Mouse (Mus musculus) hindlimb bud, embryonic 11.5 days (tissue): ENCODE results near the gene Mbd5.

Experiments
- DNase-seq: peaks from one replicate; pipeline ENCODE4 v3.0.0-alpha.2; 2012; ENCODE audit warnings: low read depth, low spot score; ENCODE audit errors: extremely low spot score

Gene Mbd5

DNA sequence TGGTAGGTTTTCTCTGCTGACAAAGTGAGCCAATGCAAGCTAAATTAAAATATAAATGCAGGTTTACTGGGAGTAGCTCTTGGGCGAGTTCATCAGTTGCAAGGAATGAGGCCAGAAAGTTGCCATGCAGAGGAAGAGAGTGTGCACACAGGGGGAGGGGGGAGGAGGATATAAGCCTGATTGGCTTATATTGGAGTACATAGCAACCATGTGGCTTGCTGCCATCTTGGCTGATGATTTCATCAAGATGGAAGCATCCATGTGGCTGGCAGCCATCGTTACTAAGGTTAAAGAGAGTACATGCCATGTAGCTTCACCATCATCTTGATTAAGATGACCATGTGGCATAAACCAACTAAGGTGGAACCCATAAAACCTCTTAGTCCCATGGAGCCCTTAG is 395.0 kb downstream of the Mbd5 start:
- DNase-seq = no peak

DNA sequence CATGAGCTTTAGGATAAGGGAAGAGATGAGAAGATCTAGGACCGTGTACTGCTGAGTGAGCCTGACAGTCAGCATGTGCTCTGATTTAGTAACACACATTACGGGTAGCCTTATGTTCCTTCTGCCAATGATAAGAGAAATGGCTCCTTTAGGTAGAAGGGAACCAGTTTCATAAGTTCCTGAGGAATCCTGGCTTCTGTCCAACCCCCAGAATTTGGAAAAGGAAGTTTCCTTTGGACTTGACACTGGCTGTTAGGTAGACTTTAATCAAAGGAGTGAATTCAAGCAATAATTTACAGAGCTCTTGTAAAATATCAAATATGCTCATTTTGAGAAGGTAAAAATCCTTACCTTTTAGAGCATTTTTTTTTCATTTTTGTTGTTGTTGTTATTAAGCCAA is 396.5 kb downstream of the Mbd5 start:
- DNase-seq = no peak

DNA sequence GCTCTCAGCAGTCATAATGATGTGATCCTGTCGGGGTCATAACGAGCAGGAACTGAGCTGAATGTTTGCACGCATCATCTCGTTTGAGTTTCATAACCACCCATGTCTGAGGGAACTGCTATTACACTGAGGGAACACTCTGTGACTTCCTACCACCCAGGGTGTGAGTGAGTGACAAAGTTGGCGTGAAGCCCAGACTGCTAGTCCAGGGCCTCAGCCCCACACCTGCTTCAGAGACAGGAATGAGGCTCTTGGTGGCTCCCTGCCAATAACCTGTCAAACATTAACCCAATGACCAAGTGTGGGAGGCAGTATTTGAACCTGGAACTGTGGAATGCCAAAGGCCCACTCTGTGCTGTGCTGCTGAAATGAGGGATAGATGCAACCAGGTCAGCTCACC is 400.5 kb downstream of the Mbd5 start:
- DNase-seq = no peak

DNA sequence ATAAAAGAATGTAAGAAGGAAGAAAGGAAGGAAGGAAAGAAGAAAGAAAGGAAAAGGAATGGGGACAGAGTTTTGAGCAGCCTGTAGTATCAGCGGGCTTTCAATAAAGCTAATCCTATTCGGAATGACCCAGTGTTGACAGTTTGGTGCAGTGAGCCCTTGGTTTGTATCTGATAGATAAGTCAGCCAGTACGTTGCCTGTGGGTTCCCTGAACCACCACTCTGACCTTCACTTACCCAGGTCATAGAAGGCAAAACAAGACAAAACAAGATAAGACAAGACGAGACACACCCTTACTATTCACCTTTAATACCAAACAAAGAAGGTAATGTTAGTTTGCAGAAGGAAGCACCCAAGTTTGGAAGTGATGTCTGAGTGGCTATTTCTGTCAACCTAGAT is 401.5 kb downstream of the Mbd5 start:
- DNase-seq = no peak

DNA sequence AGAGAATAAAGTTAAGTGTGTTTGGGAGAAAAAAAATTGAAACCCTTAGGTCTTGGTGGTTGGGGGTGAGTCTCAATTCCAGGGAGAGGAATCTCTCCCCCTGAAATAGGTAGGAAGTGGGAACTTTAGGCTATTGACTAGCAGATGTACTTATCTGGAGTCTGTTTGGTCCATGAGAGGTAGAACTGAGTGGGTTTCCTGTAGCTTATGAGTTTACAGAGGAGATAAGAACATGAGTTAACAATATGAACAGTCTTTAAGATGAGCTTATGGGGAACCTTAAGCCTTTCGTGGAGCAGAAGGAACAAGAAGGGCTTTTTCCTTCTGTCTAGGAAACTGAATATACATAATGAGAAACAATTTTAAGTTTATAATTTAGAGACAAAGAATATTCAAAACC is 404.8 kb downstream of the Mbd5 start:
- no peak for DNase-seq

DNA sequence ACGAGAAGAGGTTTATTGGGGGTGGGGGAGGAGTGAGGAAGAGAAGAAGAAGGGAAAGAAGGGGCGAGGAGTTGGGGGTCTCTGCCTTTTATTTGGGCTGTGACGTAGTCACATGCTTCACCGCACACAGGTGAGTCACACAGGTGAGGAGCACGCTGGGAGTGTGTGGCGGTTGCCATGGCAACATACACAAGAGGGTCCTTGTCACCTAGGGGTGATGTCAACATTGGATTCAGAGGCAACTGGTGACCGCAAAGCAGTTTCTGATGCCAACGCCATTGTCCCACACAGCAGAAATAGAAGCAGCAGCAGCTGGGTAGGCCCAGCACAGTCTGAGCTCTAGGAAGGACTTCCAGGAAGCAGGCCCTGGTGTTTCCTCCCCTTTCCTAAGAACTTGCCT is 406.6 kb downstream of the Mbd5 start:
- DNase-seq = no peak

DNA sequence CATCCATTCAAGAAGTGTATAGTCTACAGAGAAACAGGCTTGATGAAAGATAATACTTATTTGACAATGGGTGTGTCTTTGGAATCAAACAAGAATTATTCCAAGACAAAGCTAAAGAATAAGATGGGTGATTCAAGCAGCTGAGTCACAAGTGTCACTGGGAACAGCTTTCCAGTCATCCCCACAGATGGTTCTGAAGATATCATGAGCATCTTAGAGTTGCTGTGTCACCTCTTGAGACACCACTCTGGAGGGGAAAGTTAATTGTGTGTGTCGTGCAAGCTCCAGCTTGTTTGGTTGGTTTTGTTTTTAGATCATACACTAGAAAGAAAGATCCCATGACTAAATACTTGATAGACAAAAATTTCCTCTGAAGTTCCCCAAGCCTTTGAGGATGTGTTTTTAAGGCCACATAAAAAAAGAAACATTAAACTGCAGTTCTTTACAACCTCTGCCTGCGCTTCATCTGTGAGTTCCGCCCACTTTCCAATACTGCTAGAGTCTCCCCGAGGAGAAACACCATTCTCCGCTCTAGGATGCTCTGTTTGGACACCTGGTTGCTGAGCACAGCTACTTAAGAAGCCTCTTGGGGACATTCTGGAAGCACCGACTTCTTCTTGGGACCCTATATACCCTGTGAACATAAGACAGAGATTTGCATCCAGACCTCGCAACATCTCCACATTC is 409.0 kb downstream of the Mbd5 start:
- DNase-seq = no peak

DNA sequence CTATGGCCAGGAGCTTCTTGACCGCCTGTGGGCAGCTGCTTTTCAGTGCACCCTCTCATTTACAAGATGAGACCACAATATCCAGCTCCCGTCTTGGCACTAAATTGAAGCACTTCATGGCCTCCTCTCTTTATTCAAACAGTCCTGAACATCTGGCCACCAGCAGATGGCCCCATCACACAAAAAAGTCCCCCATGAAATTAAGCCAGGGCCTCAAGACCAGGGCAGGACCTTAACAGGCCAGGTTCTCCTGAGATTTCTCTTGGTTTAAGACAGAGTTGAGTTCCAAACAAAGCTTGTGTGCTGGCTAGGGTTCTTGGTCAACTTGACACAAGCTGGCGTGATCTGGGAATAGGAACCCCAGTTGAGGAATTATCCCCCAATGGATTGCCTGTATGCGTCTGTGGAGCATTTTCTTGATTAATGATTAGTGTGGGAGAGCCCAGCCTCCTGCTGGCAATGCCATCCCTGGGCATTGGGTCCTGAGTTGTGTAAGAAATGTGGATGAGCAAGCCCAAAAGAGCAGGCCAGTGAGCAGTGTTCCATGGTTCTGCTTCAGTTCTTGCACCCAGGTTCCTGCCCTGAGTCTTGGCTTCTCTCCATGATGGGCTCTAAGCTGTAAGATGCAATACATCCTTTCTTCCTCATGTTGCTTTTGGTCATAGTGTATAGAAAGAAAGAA is 409.7 kb downstream of the Mbd5 start:
- peak; percentile 12 for DNase-seq

DNA sequence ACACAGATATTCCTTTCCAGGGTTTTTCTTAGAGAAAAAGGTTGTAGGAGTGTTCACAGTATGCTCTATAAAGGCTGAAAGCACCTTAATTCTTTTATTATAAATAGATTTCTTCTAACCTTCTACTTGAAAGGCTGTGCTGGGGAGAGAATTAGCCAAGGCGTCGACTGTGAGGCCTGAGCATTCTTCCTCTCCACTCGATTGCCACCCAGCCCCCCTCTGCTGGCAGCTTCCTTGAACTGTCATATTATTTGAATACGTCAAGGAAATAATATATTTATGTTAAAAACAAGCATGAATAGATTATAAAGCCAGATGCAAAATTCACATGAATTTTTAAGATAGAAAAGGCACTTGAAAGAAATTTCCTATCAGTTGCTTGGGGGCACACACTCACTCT is 410.4 kb downstream of the Mbd5 start:
- DNase-seq = no peak

DNA sequence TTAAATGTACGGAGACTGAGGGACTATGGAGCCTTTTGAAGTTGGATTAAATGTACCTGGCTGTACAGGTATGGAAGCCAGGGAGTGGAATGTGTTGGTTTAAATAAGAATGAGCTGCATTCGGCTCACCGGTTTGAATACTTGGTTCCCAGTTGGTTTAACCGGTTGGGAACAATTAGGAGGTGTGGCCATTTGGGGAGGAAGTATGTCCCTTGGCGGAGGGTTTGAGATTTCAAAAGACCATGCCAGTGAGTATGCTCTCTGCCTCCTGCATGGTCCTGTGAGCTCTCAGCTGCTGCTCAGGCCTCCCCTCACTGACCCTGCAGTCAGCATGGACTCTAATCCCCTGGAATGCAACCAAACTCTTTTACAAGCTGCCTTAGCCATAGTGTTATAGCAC is 415.2 kb downstream of the Mbd5 start:
- DNase-seq = no peak

DNA sequence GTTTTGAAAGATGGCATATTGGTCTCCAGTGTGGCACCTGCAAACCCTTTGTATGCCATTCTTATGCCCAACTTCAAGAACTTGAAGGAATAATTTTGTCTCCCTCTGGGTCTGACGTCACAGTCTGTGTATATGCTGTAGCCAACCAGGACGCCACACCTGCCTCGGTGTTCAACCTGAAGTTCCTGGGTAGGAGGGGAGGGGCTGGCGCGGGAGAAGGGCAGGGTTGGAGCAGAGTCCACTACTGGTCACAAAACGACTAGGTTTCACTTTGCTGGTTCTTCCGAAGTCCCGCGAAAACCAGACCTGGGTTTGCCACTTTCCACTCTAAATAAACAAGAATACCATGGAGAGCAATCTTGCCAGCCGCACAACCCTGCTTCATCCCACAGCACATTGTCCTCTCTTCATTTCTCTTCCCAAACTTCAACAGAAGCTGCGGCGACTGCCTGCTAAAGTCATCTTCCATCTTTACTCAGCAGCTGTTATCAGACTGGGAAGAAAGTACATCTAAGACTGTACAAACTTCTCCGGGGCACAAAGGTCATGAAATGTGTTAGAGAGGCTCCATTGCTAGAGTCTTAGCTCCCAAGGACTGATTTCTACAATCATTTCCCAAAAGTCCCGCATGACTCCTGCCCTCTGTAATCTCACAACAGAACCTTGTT is 417.7 kb downstream of the Mbd5 start:
- DNase-seq = no peak

DNA sequence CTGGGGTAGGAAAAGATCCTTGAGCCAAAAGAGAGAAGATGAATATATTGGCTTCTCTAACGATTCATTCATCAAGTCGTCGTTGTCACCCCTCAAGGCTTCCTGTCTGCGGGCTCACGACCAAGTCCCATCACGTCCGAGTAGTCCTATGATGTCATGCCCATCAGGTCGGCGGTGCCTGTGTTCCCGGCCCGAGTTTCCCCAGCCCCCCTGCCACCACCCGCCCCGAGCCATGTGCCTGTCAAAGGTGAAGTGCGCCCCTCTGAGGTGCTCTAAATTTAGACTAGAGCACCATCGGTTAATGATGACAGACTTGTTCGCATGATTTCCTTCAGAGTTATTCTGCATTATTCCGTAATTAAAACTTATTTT is 418.2 kb downstream of the Mbd5 start:
- no peak for DNase-seq

DNA sequence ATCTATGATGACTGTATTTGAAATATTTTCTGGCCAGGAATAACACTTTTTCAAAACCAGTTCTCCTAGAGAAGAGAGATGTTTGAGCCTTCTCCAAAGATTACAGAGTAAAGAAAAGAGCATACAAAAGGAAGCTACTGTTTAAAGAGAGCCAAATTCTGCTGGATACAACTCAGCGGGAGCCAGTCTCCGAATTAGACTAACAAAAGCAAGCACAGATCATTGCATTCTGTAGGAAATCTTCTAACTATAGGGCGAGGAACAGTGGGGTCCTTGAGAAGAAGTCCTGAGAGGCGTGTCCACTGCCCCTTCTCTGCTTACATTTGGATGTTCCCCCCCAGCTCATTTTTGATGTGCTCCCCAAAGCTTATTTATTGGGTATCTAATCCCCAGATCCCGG is 422.3 kb downstream of the Mbd5 start:
- DNase-seq = no peak

DNA sequence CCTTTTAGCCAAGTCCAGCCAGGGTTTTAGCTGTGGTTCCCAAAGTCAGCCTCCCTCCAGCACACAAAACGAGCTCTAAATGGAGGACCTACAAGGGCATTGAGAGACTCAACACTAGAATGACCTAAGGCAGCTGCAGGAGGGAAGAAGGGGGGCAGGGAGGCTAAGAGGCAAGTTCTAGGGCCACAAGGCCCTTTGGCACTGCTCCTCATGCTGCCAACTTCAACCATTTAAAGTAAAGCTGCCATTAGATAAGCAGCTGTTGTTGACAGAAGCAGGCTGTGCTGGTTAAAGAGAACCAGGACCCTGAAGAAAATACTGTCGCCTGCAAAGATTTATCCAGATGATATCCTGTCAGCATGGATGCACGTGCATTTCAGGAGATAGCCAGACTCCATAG is 423.3 kb downstream of the Mbd5 start:
- no peak for DNase-seq
